Mouse (Mus musculus): ENCODE results near the gene Epas1.

GRCm38 (mm10) chr17:86755581-86756195 lies 2.2 kb downstream of the Epas1 start:
- TF ChIP-seq CTCF (IDR thresholded peaks at IDR 0.05; ENCODE audit: control insufficient read depth, insufficient read depth, low read length) = no peak
- TF ChIP-seq POLR2A (IDR thresholded peaks at IDR 0.05; ENCODE audit: borderline replicate concordance, control insufficient read depth, low read depth, low read length) = no peak

Data from bone marrow, adult 2 months (tissue).